Mouse (Mus musculus) kidney, adult 2 months (tissue): ENCODE data around the gene Acsm5.

ENCODE experiments used
- CTCF ChIP-seq: fragments of 200-500 bp; conservative IDR thresholded peaks from 2 replicates; pipeline ENCODE4 v1.5.1; 2011; ENCODE audit warnings: low read depth, mild to moderate bottlenecking, control low read depth, low read length, moderate library complexity, mixed read lengths; ENCODE audit not compliant: insufficient read depth, insufficient read length
- POLR2A ChIP-seq: fragments of 200-500 bp; IDR thresholded peaks from one replicate; pipeline ENCODE4 v1.6.1; 2011; ENCODE audit warnings: low read depth, low read length, control low read depth

DNA sequence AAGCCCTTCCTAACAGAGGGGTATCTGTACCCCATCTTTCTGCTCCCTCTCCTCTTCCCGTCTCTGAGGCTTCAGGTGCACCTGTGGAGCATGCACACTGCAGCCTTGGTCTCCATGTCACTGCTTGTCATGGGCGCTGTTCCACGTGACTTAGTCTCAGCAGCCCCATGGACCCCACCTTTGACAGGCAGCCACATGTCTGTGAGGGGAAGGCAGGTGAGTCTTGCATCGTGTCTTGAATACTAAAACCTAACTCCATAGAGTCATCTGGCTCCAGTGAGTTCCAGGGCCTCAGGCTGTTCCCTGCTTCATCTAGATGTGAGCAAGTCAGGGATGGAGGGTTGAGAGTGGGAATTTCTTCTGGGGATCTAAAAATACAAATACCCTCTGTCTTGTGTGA is 35.1 kb upstream of the Acsm5 start:
- TF ChIP-seq POLR2A (no peak), CTCF (no peak)
